Mouse (Mus musculus) embryonic facial prominence, embryonic 14.5 days (tissue): Measurements from ENCODE around the gene Map2k4. TPM values are rescaled to one million over a fixed set of nuclear protein-coding genes. Genes with fewer than 3 reads are reported as not detected.
A peak's percentile ranks its signal among the peaks of the same experiment; 100 is the strongest.

Source experiments
- ATAC-seq: fragments of 200-750 bp; cut with Nextera tagmentation; 2 replicates; pipeline ENCODE4 v1.8.0; 2017; ENCODE audit warnings: low read depth, moderate number of reproducible peaks, moderate TSS enrichment
- DNase-seq: peaks from one replicate; pipeline ENCODE4 v3.0.0-alpha.2; 2015; ENCODE audit warnings: low spot score
- H3K27ac ChIP-seq: fragments of 300-500 bp; sonication (generic); replicated peaks from 2 replicates; pipeline ENCODE4 v1.5.1; 2014; ENCODE audit warnings: low read depth, mild to moderate bottlenecking, low read length, moderate library complexity
- H3K27me3 ChIP-seq: fragments of 300-500 bp; sonication (generic); replicated peaks from 2 replicates; pipeline ENCODE4 v1.6.1; 2014; ENCODE audit warnings: low read length; ENCODE audit not compliant: control insufficient read depth, insufficient read depth
- H3K36me3 ChIP-seq: fragments of 300-500 bp; sonication (generic); 2 replicates; pipeline ENCODE4 v1.6.1; 2014; ENCODE audit warnings: low read length, mixed read lengths; ENCODE audit not compliant: control insufficient read depth, insufficient read depth
- H3K4me1 ChIP-seq: fragments of 300-500 bp; sonication (generic); 2 replicates; pipeline ENCODE4 v1.6.1; 2014; ENCODE audit warnings: antibody characterized with exemption, low read length; ENCODE audit not compliant: control insufficient read depth, insufficient read depth
- H3K4me2 ChIP-seq: fragments of 300-500 bp; sonication (generic); 2 replicates; pipeline ENCODE4 v1.6.1; 2014; ENCODE audit warnings: low read depth, mild to moderate bottlenecking, low read length, moderate library complexity, mixed read lengths
- H3K4me3 ChIP-seq: fragments of 300-500 bp; sonication (generic); 2 replicates; pipeline ENCODE4 v1.5.1; 2014; ENCODE audit warnings: low read depth, mild to moderate bottlenecking, low read length
- H3K9ac ChIP-seq: fragments of 300-500 bp; sonication (generic); 2 replicates; pipeline ENCODE4 v1.6.1; 2014; ENCODE audit warnings: low read depth, mild to moderate bottlenecking, low read length, moderate library complexity, mixed read lengths
- H3K9me3 ChIP-seq: fragments of 300-500 bp; sonication (generic); 2 replicates; pipeline ENCODE4 v1.6.1; 2016; ENCODE audit warnings: low read length; ENCODE audit not compliant: control insufficient read depth
- WGBS: fragments of 180-500 bp; shearing (Covaris S2); extraction: QIAGEN DNeasy Blood & Tissue Kit; methylation state at CpG from one replicate; pipeline ENCODE4 v1.1.7; 2014; 5-methylcytosine and 5-hydroxymethylcytosine counted together
- polyA plus RNA-seq: library from polyadenylated mRNA; unstranded; fragments of >200 nt; fragmentation: Nextera tagmentation; extraction: Ambion mirVana; gene quantifications from 2 replicates; pipeline ENCODE4 v1.2.1, GENCODE M21; 2014

Gene Map2k4
- polyA plus RNA-seq, 1 experiment from 2014 or later, result 70.9 TPM

DNA sequence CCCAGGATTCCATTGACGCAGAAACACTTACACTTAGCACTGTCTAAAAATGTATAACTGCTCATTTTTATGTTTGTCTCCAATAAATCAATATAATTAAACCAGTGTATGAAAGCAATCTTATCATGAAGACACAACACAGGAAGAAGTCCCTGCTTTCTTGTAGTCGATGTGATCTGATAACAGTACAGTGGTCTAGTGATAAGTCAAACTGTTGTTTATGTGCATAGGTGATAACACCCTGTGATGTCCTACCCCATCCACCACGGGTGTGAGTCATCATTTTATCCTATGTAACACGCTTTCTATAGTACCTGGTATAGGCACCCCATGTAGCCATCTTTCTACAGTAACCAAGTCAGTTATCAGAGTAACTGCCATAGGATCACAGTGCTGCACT, 74.3 kb downstream of the Map2k4 start:
- no peak for ATAC-seq
- Histone ChIP-seq H3K9me3 (no peaks in the 10 kb centered on the region), H3K4me3 (no peak overlapping the region), H3K4me2 (no peak overlapping the region), H3K4me1 (no peaks in the 10 kb centered on the region), H3K36me3 (peaks cover 16% of the 10 kb centered on the region), H3K27ac (no peak overlapping the region), H3K9ac (no peak overlapping the region), H3K27me3 (no peaks in the 10 kb centered on the region)
- DNase-seq, result no peak
- 93% methylated on average over 4 of the region's 4 CpGs for whole genome bisulfite sequencing

DNA sequence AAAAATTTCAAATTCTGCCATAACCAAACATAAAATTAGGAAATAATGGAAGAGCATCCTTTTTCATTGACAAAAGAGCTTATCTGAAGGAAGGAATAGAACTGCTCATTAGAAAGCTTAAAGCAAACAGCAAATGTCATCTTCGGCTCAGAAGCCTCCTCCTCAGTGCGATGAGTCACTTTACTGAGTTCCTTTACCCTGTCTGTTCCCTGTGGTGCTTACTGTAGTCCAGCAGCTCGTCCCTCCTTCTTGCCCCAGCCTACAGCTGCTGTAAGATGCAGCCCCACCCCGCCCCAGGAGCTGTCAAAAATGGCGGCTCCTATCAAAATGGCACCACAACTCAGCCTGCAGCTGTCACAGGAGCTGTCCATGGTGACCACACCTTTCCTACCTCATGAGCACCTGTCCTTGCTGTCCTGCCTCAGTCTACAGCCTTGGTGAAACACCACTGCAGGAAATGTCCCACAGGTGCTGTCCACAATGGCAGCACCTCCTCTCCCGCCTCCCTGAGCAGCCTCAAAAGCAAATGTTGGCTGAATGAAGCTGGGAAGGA, 75.3 kb downstream of the Map2k4 start:
- no peaks in the 10 kb centered on the region for H3K27me3 ChIP-seq
- no peak overlapping the region for H3K4me3 ChIP-seq
- 87% methylated on average over 6 of the region's 6 CpGs for WGBS
- ATAC-seq (no peak), DNase-seq (no peak)
- H3K27ac ChIP-seq, result no peak overlapping the region
- no peak overlapping the region for H3K9ac ChIP-seq
- H3K36me3 ChIP-seq, result peaks cover 24% of the 10 kb centered on the region
- no peaks in the 10 kb centered on the region for H3K4me1 ChIP-seq
- no peaks in the 10 kb centered on the region for H3K9me3 ChIP-seq
- no peak overlapping the region for H3K4me2 ChIP-seq

- no peak for ATAC-seq
- 96% methylated on average over 4 of the region's 4 CpGs for WGBS
- H3K9ac ChIP-seq, result no peak overlapping the region
Observed at GRCm38 (mm10) chr11:65706784-65707183, 81.3 kb downstream of the Map2k4 start.

GRCm38 (mm10) chr11:65706176-65706575, 81.9 kb downstream of the Map2k4 start:
- peaks cover 35% of the 10 kb centered on the region for H3K36me3 ChIP-seq
- DNase-seq, result no peak
- H3K9me3 ChIP-seq, result no peaks in the 10 kb centered on the region
- no peak overlapping the region for H3K9ac ChIP-seq
- no peaks in the 10 kb centered on the region for H3K27me3 ChIP-seq
- H3K27ac ChIP-seq, result no peak overlapping the region
- WGBS, result 88% methylated on average over 2 of the region's 2 CpGs
- H3K4me1 ChIP-seq, result no peaks in the 10 kb centered on the region
- ATAC-seq, result no peak
- H3K4me2 ChIP-seq, result no peak overlapping the region
- no peak overlapping the region for H3K4me3 ChIP-seq

More at GRCm38 (mm10) chr11:65706784-65707183, 81.3 kb downstream of the Map2k4 start:
- DNase-seq, result no peak
- Histone ChIP-seq H3K4me1 (no peaks in the 10 kb centered on the region), H3K4me3 (no peak overlapping the region), H3K4me2 (no peak overlapping the region), H3K36me3 (peaks cover 31% of the 10 kb centered on the region), H3K27ac (no peak overlapping the region), H3K27me3 (no peaks in the 10 kb centered on the region), H3K9me3 (no peaks in the 10 kb centered on the region)

DNA sequence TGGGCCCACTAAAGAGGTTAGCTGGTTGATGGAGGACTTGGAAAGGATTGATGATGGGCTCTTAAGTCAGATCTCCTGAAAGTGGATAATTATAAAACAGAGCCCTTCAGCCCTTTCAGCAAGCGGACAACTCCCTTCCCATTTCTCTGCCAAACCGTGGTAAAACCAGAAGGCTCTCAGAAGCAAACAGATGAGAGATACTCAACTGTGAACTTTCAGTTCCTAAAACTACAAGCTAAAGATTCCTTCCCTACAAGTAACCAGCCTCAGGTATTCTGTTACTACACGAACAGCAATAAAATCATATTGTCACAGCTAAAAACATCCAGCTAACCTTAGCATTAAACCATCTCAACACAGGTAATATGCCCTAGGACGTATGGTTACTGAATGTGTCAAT, 83.2 kb downstream of the Map2k4 start:
- peaks cover 40% of the 10 kb centered on the region for H3K36me3 ChIP-seq
- no peak for ATAC-seq
- no peak overlapping the region for H3K9ac ChIP-seq
- H3K27me3 ChIP-seq, result no peaks in the 10 kb centered on the region
- no peaks in the 10 kb centered on the region for H3K9me3 ChIP-seq
- H3K4me3 ChIP-seq, result no peak overlapping the region
- 86% methylated on average over 4 of the region's 4 CpGs for WGBS
- H3K4me1 ChIP-seq, result no peaks in the 10 kb centered on the region
- DNase-seq, result no peak
- H3K27ac ChIP-seq, result no peak overlapping the region
- no peak overlapping the region for H3K4me2 ChIP-seq

DNA sequence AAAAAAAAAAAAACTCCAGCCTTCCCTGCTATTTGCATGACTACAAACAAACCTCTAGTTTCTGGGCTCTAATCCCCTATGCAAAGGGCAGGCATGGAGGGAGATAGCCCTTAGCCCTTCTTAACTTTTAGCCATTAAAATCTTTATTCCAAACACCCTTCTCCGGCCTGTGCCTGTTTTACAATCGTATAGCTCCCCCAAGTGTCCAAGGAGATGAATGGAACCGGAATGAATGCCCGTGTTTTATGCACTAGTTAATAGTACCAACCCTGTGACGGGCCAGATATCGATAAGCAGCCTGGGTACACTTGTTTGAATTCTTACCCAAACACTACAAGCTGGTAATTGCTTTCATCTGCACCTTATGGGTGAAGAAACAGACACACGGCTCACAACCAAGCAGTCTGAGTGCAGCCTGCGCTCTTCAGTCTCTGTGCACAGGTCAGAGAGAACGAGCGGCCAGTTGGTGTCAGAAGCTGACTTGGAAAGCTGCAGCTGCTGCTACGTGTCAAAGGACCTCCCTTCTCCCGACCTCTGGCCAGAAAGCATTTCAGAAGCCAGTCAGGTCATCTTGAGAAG, 109.2 kb downstream of the Map2k4 start:
- no peaks in the 10 kb centered on the region for H3K9me3 ChIP-seq
- no peak overlapping the region for H3K4me3 ChIP-seq
- peak overlapping the region; percentile 31; the same call in 1 of the 2 replicates for H3K4me2 ChIP-seq
- ATAC-seq (0 out of 2 replicates have a peak, but pooled peaks have one; percentile 47), DNase-seq (peak; percentile 52)
- WGBS, result 28% methylated on average over 12 of the region's 12 CpGs
- H3K27ac ChIP-seq, result no peak overlapping the region
- no peaks in the 10 kb centered on the region for H3K4me1 ChIP-seq
- no peak overlapping the region for H3K9ac ChIP-seq
- no peaks in the 10 kb centered on the region for H3K36me3 ChIP-seq
- no peaks in the 10 kb centered on the region for H3K27me3 ChIP-seq

DNA sequence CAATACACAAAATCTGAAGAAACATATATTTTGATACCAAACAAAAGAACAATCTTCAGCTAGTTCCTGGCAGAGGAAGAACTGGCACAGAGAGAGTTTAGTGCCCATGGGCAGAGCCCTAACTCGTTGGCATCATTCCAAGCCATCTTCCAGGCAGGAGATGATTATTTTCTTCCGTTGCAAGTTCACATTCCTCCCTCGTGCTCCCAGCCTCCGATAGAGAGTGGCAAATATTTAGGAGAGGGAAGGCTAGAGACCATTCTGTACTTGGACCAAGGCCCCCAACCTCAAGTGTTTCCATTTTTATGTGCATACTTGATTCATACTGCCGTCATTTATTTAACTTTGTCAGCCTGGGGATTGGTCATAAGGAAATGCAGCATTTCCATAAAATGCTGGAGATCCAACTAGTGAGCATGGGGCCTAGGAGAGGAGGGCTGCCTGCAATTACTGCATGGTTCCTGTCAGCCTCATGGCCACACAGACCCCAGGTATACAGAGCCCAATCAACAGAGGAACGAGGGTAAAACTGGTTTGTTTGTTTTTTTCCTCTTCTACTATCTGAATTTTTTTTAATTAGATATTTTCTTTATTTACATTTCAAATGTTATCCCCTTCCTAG, 120.6 kb downstream of the Map2k4 start:
- H3K36me3 ChIP-seq, result no peaks in the 10 kb centered on the region
- no peaks in the 10 kb centered on the region for H3K4me1 ChIP-seq
- ATAC-seq, result no peak
- peaks cover 6% of the 10 kb centered on the region; the same call in 1 of the 2 replicates for H3K9me3 ChIP-seq
- no peak overlapping the region for H3K27ac ChIP-seq
- no peak overlapping the region for H3K4me3 ChIP-seq
- no peak overlapping the region for H3K9ac ChIP-seq
- no peak overlapping the region for H3K4me2 ChIP-seq
- no peaks in the 10 kb centered on the region for H3K27me3 ChIP-seq
- peak; percentile 48 for DNase-seq
- 42% methylated on average over 6 of the region's 6 CpGs for WGBS

DNA sequence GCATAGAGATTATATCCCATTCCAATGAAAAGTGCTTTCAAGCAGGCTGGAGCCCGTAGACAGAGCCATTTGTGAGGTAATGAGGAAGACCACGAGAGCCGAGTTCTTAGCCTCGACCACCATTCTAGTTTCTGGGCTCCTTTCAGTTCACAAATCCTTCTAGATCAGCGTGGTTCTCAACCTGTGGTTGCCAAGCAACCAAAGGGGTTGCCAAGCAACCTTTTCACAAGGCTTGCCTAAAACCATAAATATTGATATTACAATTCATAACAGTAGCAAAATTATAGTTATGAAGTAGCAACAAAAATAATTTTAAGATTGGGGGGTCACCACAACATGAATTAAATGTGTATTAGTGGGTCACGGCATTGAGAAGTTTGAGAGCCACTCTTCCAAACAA, 123.2 kb downstream of the Map2k4 start:
- Histone ChIP-seq H3K4me2 (no peak overlapping the region), H3K27ac (no peak overlapping the region), H3K4me1 (no peaks in the 10 kb centered on the region), H3K4me3 (no peak overlapping the region), H3K9ac (no peak overlapping the region), H3K27me3 (no peaks in the 10 kb centered on the region), H3K36me3 (no peaks in the 10 kb centered on the region), H3K9me3 (peaks cover 6% of the 10 kb centered on the region; the same call in 1 of the 2 replicates)
- DNase-seq, result no peak
- no peak for ATAC-seq
- 74% methylated on average over 6 of the region's 6 CpGs for WGBS
